Mouse (Mus musculus) granulocyte monocyte progenitor cell, adult 5-6 weeks (primary cell): Measurements from ENCODE around the gene Zfp980. TPM values are rescaled to one million over a fixed set of nuclear protein-coding genes. Genes with fewer than 3 reads are reported as not detected.
A peak's percentile ranks its signal among the peaks of the same experiment; 100 is the strongest.
"Not testable (repeated sequence)": the region's sequence is repeated elsewhere in the genome, so short reads cannot be mapped to it uniquely, and the experiment has no call there.

Source experiments
- ATAC-seq: replicated peaks from 2 replicates; pipeline ENCODE4 v1.8.0; 2016; ENCODE audit warnings: mild to moderate bottlenecking, moderate TSS enrichment, inconsistent platforms; ENCODE audit not compliant: poor library complexity, severe bottlenecking
- total RNA-seq, 2 experiments: library from RNA; stranded (forward) in 1 of 2; stranded (reverse) in 1 of 2; fragments of 200-712, 200-1000 nt in 1 of 2; fragments of >200 nt in 1 of 2; fragmentation: Nextera tagmentation in 1 of 2; gene quantifications; 2 replicates each; pipeline ENCODE4 v1.2.3; 2014 to 2017

The Zfp980 gene
- total RNA-seq (2014; fragmentation: Nextera tagmentation) (not detected in 2 replicates), total RNA-seq (2017) (not detected in 2 replicates)

GRCm38 (mm10) chr4:145670385-145670784 is at the start of gene Zfp980:
TSS of gene Zfp980 (plus strand) at chr4:145670685.
- ATAC-seq, result not testable (repeated sequence)

- ATAC-seq, result peak; percentile 17
Observed at GRCm38 (mm10) chr4:145640416-145641185, 29.9 kb upstream of the Zfp980 start.

GRCm38 (mm10) chr4:145674286-145674780 is 3.8 kb downstream of the Zfp980 start:
- not testable (repeated sequence) for ATAC-seq

- not testable (repeated sequence) for ATAC-seq
Observed at GRCm38 (mm10) chr4:145680217-145680616, 9.7 kb downstream of the Zfp980 start.

- not testable (repeated sequence) for ATAC-seq
Observed at GRCm38 (mm10) chr4:145680672-145681387, 10.3 kb downstream of the Zfp980 start.

- ATAC-seq, result 0 out of 2 replicates have a peak, but pooled peaks have one; percentile 20
Observed at GRCm38 (mm10) chr4:145682021-145682420, 11.5 kb downstream of the Zfp980 start.

- peak; percentile 25; the same call in 1 of the 2 replicates for ATAC-seq
Observed at GRCm38 (mm10) chr4:145683024-145683766, 12.7 kb downstream of the Zfp980 start.

GRCm38 (mm10) chr4:145686061-145686460 is 15.6 kb downstream of the Zfp980 start:
- not testable (repeated sequence) for ATAC-seq

- peak; percentile 96 for ATAC-seq
Observed at GRCm38 (mm10) chr4:145744935-145745644, 74.6 kb downstream of the Zfp980 start.

- peak; percentile 69; the same call in 1 of the 2 replicates for ATAC-seq
Observed at GRCm38 (mm10) chr4:145745645-145745991, 75.1 kb downstream of the Zfp980 start.

Other genes with a start within 250 kb of the Zfp980 start
- not detected in 2 replicates for gene Zfp990, start 159.9 kb upstream of the Zfp980 start, total RNA-seq (2014; fragmentation: Nextera tagmentation)
- 0.05 and 0.22 TPM in 2 replicates for gene Zfp990, start 159.9 kb upstream of the Zfp980 start, total RNA-seq (2017)
- 16.3 and 24.4 TPM in 2 replicates for gene Gm13212, start 85.5 kb upstream of the Zfp980 start, total RNA-seq (2014; fragmentation: Nextera tagmentation)
- gene Gm13212, start 85.5 kb upstream of the Zfp980 start, total RNA-seq (2017), result 10.0 and 13.1 TPM in 2 replicates
- gene Zfp986, start 198.1 kb downstream of the Zfp980 start, total RNA-seq (2014; fragmentation: Nextera tagmentation), result not detected in 2 replicates
- gene Zfp986, start 198.1 kb downstream of the Zfp980 start, total RNA-seq (2017), result not detected in 2 replicates